Mouse (Mus musculus): ENCODE results near the gene Pum2. TPM values are rescaled to one million over a fixed set of nuclear protein-coding genes. Genes with fewer than 3 reads are reported as not detected.

Pum2 gene
- polyA plus RNA-seq, 1 experiment, result 149 TPM

DNA sequence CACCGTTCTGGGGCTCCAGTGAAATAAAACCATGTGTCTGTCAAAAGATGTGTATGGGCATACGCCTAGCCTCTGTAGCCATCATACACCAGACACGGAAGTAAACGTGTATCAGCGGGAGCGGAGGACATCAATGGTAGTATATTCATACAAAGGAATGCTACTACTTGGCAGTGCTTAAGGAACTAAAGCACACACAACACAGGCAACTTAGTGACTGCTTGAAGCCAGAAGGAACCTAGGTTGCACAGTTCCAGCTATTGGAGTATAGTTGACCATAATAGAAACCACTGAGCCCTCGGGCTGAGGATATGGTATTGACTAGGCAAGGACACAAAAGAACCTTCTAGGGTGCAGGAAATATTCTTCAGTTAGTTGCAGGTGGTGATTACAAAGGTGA lies 124.0 kb downstream of the Pum2 start:
- peaks cover 9% of the 10 kb centered on the region for H3K4me1 ChIP-seq (replicated peaks; ENCODE audit: control insufficient read depth, insufficient read depth, low read length)
- no peak overlapping the region for H3K27ac ChIP-seq (ENCODE audit: control insufficient read depth, insufficient read depth, low read length)
- no peak for DNase-seq
- WGBS, result 92% methylated on average over 7 of the region's 7 CpGs
- H3K36me3 ChIP-seq (ENCODE audit: control insufficient read depth, insufficient read depth, low read length), result no peaks in the 10 kb centered on the region
- H3K4me3 ChIP-seq (ENCODE audit: control insufficient read depth, insufficient read depth, low read length), result no peak overlapping the region
- no peak for TF ChIP-seq CTCF (IDR thresholded peaks at IDR 0.05; ENCODE audit: borderline replicate concordance, control insufficient read depth, extremely low read depth, insufficient read depth, low read length, poor library complexity)
- TF ChIP-seq POLR2A (IDR thresholded peaks at IDR 0.05; ENCODE audit: control insufficient read depth, extremely low read depth, insufficient read depth, low read length, poor library complexity), result no peak
- no peaks in the 10 kb centered on the region for H3K27me3 ChIP-seq (ENCODE audit: control insufficient read depth, insufficient read depth, low read length)

- H3K27me3 ChIP-seq (ENCODE audit: control insufficient read depth, insufficient read depth, low read length), result no peaks in the 10 kb centered on the region
- WGBS, result 83% methylated on average over 9 of the region's 9 CpGs
- DNase-seq, result no peak
- peaks cover 9% of the 10 kb centered on the region for H3K4me1 ChIP-seq (replicated peaks; ENCODE audit: control insufficient read depth, insufficient read depth, low read length)
- H3K4me3 ChIP-seq (ENCODE audit: control insufficient read depth, insufficient read depth, low read length), result no peak overlapping the region
- no peaks in the 10 kb centered on the region for H3K36me3 ChIP-seq (ENCODE audit: control insufficient read depth, insufficient read depth, low read length)
- TF ChIP-seq POLR2A (IDR thresholded peaks at IDR 0.05; ENCODE audit: control insufficient read depth, extremely low read depth, insufficient read depth, low read length, poor library complexity) (no peak), CTCF (IDR thresholded peaks at IDR 0.05; ENCODE audit: borderline replicate concordance, control insufficient read depth, extremely low read depth, insufficient read depth, low read length, poor library complexity) (no peak)
- no peak overlapping the region for H3K27ac ChIP-seq (ENCODE audit: control insufficient read depth, insufficient read depth, low read length)
Observed at GRCm38 (mm10) chr12:8798486-8799020, 124.6 kb downstream of the Pum2 start.

Other genes starting within 250 kb of the Pum2 start
- 77.3 and 91.4 TPM in 2 replicates for gene Rhob, start 174.1 kb upstream of the Pum2 start, polyA plus RNA-seq (2012; rRNA removed)
- 0.16 and 0.28 TPM in 2 replicates for gene Slc7a15, start 75.1 kb upstream of the Pum2 start, polyA plus RNA-seq (2012; rRNA removed)
- 28.3 and 28.9 TPM in 2 replicates for gene Sdc1, start 97.2 kb downstream of the Pum2 start, polyA plus RNA-seq (2012; rRNA removed)
- 109 and 138 TPM in 2 replicates for gene Laptm4a, start 247.5 kb downstream of the Pum2 start, polyA plus RNA-seq (2012; rRNA removed)